Mouse (Mus musculus) neutrophil, adult 5-6 weeks (primary cell): ENCODE measurements at regions not wholly inside any gene's neighbourhood (a gene's known extent, or its start where the extent isn't known, plus 50 kb on each side); places are given as distances from the start of the nearest gene placed in this dataset.

ENCODE experiments used
- ATAC-seq: fragments of 151-379, 151-347 bp; 2 replicates; pipeline ENCODE4 v1.8.0; 2017; ENCODE audit warnings: mild to moderate bottlenecking, moderate TSS enrichment; ENCODE audit not compliant: insufficient number of reproducible peaks, poor library complexity, low FRiP score, severe bottlenecking; ENCODE audit errors: extremely low read depth

DNA sequence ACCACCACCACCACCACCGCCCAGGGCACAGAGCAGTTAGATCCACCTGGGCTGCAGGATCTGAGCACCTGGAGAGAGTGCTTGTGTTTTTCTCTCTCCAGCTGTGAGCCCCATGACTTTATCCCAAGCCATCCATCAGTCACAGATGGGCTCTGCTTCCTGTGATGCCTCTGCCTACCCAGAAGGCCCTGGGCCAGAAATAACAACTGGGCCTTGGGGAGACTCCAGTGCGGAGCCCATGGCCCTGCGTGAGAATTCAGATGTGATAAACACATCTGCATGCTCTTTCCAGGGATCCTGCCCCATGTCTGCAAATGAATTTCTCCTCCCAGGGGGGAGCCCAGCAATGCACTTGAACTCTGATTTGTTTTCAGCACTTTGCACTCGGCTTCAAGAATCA is 235.6 kb downstream of the Tshz3 start:
- ATAC-seq = no peak

GRCm38 (mm10) chr7:36934792-36935555 is 237.1 kb downstream of the Tshz3 start:
- no peak for ATAC-seq

DNA sequence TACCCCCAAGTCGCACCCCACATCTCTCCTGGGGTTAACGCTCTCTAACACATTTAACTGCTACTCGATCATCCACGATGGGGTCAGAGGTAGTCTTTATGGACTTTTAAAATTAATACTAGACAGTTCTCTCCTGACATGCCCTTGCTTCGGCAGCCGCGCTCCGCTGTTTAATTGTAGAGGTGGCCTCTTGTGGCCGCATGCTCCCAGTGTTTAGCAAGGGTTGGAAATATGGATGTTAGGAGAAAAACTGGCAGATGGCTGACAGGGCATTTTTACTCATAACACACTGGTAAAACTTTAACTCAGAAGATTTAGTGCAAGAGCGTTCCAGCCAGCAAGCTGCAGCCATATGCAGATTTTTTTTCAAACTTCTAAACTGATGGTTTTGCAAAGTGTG is 242.7 kb downstream of the Tshz3 start:
- ATAC-seq = no peak

- no peak for ATAC-seq
Measured at GRCm38 (mm10) chr7:36945024-36945815, 247.3 kb downstream of the Tshz3 start.

DNA sequence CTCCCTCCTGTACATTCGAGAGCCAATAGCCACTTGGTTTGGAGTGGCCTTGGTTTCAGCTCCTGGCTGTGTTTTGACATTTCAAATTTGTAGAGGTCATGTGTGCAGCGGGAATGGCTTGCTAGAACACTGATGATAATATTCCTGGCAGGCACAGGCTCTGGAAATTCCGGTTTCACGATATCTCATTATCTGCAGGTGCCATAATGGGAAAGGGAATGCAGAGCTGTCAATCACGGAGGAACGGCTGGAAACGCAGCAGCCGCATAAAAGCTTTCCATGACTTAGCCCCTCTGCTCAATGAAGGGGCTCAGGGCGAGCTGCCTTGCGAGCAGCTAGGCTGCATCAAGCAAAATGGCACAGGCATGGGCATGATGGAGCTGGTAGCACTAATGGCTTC is 251.6 kb downstream of the Tshz3 start:
- ATAC-seq = no peak

DNA sequence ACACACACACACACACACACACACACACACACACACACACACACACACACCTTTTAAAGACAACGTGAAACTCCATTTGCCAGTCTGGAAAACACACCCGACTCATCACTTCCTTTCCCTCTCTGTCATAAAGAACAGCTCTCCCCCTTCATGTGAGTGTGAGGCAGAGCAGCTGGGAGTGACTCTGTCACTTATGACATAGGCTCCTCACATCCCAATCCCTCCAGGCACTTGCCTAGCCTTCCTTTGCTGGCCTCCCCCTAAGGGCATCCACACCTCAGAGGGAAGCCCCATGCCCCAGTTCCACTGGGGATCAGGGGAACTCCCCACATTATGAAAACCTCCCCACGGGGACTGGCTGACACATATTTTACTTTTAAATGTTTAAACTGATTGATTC is 257.5 kb downstream of the Tshz3 start:
- ATAC-seq = no peak

DNA sequence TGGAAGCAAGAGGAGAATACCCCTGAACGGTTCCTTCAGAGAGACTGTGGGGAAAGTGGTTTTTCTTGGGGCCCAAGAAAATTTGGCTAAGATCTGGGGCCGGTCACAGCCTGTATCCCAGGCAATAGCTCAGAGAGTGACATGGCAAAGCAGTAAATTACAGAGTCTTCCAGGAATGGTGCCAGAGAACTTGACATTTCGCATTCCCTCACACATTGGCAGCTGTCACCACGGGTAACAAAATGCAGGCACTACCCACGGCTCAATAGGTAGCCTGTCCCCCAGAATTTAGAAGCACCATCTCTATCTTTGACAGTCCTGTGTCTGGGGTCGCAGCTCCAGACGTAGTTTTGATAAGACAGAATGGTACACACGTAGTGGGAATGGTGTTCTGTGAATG is 260.3 kb downstream of the Tshz3 start:
- no peak for ATAC-seq

DNA sequence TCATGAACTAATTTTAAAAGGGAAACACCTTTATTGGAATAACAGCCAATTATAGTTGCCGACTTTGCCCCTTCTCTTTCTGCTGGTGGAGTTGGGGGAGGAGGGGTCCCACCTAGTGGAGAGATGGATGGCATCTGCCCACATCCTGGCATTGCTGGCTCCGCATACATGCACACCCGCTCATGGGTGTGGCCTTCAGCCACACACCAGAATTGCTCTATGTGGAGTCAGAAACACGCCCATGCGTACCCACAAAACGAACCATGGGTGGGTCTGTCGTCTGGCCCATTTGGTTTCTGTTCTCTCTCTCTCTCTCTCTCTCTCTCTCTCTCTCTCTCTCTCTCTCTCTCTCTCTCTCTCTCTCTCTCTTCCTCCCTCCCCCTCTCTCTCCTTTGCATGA is 273.9 kb downstream of the Tshz3 start:
- ATAC-seq = no peak

DNA sequence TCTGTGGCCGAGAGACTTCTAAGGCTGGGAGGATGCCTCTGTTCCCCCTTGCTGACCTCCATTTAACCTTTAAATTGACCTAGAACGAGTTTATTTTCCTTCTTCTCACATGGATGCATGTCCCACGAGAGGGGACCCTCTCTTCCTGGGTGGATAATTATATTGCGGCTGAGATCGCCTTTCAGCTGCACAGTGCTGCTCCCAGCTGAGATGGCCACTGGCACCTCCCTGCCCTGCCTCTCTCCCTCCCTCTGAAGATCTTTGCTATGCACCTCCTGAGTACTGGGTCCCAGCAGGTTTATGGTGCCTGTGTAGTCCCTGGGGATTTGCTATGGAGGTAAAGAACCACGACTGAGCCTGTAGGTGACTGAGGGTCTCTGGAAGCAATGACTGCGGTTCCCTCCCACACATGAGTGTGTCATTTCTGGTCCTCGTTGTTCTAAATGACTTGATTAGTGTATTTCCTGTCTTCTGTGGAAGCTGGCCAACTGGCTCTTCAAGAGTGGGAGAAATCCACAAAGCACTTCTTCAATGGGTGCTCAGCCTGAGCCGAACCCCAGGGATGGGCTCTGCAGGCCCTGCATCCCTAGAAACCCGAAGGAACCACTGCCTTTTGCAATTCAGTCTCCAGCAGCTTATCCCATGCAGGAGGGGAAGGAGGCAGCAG is 275.9 kb downstream of the Tshz3 start:
- ATAC-seq = no peak

DNA sequence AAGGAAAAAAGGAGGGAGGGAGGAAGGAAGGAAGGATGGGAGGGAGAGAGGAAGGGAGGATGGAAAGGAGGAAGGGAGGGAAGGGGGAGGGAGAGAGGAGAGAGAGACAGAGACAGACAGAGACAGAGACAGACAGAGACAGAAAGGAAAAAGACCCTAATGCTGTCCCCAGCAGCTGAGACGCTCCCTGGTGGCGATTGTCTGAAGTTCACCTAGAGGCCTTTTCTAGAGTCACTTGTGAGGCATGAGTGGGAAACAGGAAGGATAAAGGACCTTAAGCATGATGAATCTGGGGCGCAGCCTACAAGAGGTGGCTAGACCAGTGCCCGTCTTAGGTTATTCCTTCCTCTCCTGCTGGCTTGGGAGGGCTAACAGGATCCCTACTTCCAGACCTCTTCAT is 276.7 kb downstream of the Tshz3 start:
- no peak for ATAC-seq

DNA sequence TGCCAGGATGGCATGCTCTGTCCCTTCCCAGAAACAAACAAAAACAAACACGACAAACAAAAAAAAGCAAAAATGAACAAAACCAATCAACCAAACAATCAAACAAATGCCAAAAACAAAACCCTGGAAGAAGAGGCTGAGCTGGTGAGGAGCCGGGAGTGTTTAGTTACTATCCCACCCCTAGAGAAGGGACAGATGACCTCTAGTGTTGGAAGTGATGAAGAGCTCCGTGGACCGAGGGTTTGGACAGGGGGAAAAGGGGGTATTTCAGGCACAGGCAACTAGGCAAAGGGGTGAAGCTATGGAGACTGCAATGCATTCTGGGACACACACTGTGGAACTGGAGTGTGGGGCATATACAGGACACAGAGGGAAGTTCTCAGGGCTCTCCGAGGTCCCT is 277.6 kb downstream of the Tshz3 start:
- ATAC-seq = no peak

GRCm38 (mm10) chr7:36977819-36978218 is 279.9 kb downstream of the Tshz3 start:
- ATAC-seq = no peak

DNA sequence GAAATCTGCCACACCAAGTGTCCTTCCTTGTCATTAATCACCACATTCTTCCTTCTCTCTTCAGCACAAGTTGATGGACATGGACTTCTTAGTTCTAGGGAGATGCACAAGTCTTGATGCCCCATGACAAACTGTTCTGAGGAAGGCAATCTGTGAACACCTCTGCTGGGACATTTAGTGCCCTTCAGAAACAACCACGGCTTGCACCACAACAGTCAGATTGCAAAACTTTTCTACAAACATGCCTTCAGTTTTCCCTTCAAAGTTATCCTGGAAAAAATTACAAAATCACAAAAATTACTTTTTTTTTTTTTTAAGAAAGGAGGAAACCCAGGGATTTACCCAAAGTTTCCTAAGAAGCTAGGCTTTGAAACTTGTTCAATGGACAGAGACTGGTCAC is 291.5 kb downstream of the Tshz3 start:
- ATAC-seq = no peak

DNA sequence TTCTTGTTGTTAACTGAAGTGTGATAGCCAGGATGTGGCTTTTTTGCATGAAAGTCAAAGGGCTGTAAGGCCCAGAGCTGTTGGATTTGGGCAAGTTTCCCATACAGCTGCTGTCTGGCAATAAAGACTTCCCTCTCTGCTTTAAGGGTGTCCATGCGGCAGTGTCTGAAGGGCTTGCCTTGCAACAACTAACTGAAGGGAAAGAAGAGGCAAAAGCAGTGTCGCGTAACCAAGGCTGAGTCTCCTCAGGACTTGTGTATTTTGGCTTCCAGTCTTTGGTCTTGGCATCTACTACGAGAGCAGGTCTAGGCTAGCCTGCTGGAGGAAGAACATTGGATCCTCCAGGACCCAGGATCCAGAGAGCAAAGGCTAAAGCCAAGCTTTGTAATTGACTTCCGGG is 306.7 kb downstream of the Tshz3 start:
- ATAC-seq = no peak

- no peak for ATAC-seq
Measured at GRCm38 (mm10) chr7:37005701-37006100, 307.8 kb downstream of the Tshz3 start.

- ATAC-seq = no peak
Measured at GRCm38 (mm10) chr7:37006921-37007320, 309.0 kb downstream of the Tshz3 start.

DNA sequence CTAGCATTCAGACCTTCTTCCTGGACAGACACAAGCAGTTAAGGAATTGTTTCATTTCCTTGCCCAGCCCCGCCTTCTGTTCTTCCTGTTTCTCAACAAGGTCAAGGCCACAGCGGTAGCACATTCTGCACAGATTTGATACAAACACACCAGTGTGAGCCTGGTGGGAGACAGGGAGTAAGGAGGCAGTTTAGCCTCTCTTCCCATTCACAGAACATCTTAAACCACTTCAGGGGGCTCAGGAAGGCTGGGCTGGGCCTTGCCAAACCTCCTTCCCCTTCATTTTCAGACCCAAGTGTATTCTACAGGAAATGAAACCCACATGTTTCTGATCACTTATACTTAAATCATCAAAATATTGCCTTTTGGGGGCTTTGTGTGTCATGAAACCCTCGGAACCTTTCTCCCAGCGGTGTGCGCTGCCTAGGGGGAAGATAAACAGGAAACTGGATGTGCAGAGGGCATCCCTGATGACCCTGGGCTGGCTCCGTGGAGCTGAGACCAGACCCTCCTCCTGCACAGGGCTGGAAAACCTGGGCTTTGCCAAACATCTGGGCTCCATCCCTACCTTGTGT is 313.3 kb downstream of the Tshz3 start:
- ATAC-seq = no peak

GRCm38 (mm10) chr7:37020078-37020477 is 322.2 kb downstream of the Tshz3 start:
- no peak for ATAC-seq

- ATAC-seq = no peak
Measured at GRCm38 (mm10) chr7:37024501-37025025, 326.6 kb downstream of the Tshz3 start.
